Mouse (Mus musculus): ENCODE results near the gene Shcbp1.
"Not testable (repeated sequence)": the region's sequence is repeated elsewhere in the genome, so short reads cannot be mapped to it uniquely, and the experiment has no call there.

DNA sequence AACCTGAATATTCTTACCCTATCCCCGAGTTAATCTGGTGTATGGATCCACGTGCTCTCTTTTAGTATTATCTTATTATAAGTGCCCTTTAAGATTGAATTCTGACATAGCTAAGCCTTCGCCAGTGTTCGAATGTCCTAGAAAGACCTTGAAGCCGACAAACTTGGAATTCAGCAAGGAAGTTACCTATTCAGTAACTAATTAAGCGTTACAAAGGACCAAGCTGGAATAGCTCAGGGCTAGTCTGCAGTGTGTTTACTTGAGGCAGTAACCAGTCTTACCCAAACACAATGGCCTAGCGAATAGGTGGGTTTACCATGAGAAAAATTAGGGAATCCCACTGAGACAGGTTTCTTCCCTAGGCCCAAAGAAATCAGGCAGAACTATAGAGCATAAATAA lies 71.5 kb downstream of the Shcbp1 start:
- not testable (repeated sequence) for TF ChIP-seq POLR2A (IDR thresholded peaks at IDR 0.05; ENCODE audit: low read depth, low read length); CTCF (IDR thresholded peaks at IDR 0.05; ENCODE audit: extremely low read depth, insufficient read depth, insufficient read length, insufficient replicate concordance)

Data from spleen, adult 2 months (tissue).